Mouse (Mus musculus): Measurements from ENCODE around the gene Icam1.

DNA sequence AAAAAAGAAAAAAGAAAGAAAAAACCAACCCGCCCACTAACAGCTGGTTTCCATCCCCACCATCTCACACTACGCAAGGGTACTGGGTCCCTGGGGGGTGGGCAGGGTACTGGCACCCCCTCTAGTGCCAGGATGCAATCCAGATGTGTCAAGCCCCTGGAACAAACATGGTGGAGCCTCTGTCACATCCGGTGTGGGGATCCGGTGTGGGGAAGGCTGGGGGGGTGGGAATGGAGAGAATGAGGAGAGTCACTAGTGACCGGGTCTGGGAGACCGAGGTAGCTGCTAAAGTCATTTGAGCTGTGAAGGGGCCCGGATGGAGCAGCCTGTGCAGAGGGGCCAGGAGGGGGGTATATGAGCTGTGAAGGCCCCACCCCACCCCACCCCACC is 44.0 kb upstream of the Icam1 start:
- no peak for TF ChIP-seq GATA1 (IDR thresholded peaks at IDR 0.05; ENCODE audit: low read length)
- TF ChIP-seq TAL1 (IDR thresholded peaks at IDR 0.05; ENCODE audit: low read length) = no peak

All from erythroblast, embryonic 14.5 days (primary cell).